Mouse (Mus musculus) intestine, embryonic 14.5 days (tissue): ENCODE data around the gene Mccc1. TPM values are rescaled to one million over a fixed set of nuclear protein-coding genes. Genes with fewer than 3 reads are reported as not detected.

Experiments
- ATAC-seq: fragments of 200-750 bp; cut with Nextera tagmentation; replicated peaks from 2 replicates; pipeline ENCODE4 v1.8.0; 2017; ENCODE audit warnings: low read depth, moderate number of reproducible peaks, moderate TSS enrichment, moderate library complexity; ENCODE audit not compliant: low FRiP score, low TSS enrichment
- DNase-seq: peaks from one replicate; pipeline ENCODE4 v3.0.0-alpha.2; 2018; ENCODE audit warnings: low spot score
- H3K27ac ChIP-seq: fragments of 300-500 bp; sonication (generic); 2 replicates; pipeline ENCODE4 v1.5.1; 2014; ENCODE audit warnings: low read depth, mild to moderate bottlenecking, control low read depth
- H3K27me3 ChIP-seq: fragments of 300-500 bp; sonication (generic); replicated peaks from 2 replicates; pipeline ENCODE4 v1.6.1; 2014; ENCODE audit warnings: low read length, control low read depth; ENCODE audit not compliant: control insufficient read depth, insufficient read depth
- H3K36me3 ChIP-seq: fragments of 300-500 bp; sonication (generic); 2 replicates; pipeline ENCODE4 v1.6.1; 2014; ENCODE audit warnings: low read length, control low read depth; ENCODE audit not compliant: control insufficient read depth, insufficient read depth
- H3K4me1 ChIP-seq: fragments of 300-500 bp; sonication (generic); replicated peaks from 2 replicates; pipeline ENCODE4 v1.6.1; 2014; ENCODE audit warnings: low read length, control low read depth, mixed read lengths; ENCODE audit not compliant: control insufficient read depth, insufficient read depth
- H3K4me2 ChIP-seq: fragments of 300-500 bp; sonication (generic); 2 replicates; pipeline ENCODE4 v1.6.1; 2014; ENCODE audit warnings: low read length
- H3K4me3 ChIP-seq: fragments of 300-500 bp; sonication (generic); 2 replicates; pipeline ENCODE4 v1.5.1; 2014; ENCODE audit warnings: low read depth, low read length, control low read depth, mixed read lengths
- H3K9ac ChIP-seq: fragments of 300-500 bp; sonication (generic); 2 replicates; pipeline ENCODE4 v1.6.1; 2014; ENCODE audit warnings: mild to moderate bottlenecking, low read length
- H3K9me3 ChIP-seq: fragments of 300-500 bp; sonication (generic); 2 replicates; pipeline ENCODE4 v1.6.1; 2016; ENCODE audit warnings: low read length, control low read depth; ENCODE audit not compliant: control insufficient read depth
- WGBS: fragments of 180-500 bp; shearing (Covaris S2); extraction: QIAGEN DNeasy Blood & Tissue Kit; methylation state at CpG from one replicate; pipeline ENCODE4 v1.1.7; 2014; 5-methylcytosine and 5-hydroxymethylcytosine counted together
- polyA plus RNA-seq: library from polyadenylated mRNA; unstranded; fragments of >200 nt; fragmentation: Nextera tagmentation; extraction: Ambion mirVana; gene quantifications from 2 replicates; pipeline ENCODE4 v1.2.1, GENCODE M21; 2014

Gene Mccc1
- polyA plus RNA-seq, 1 experiment from 2014 or later: 29.8 TPM

- Histone ChIP-seq H3K4me3 (no peak overlapping the region), H3K36me3 (peaks cover 73% of the 10 kb centered on the region), H3K27me3 (no peaks in the 10 kb centered on the region), H3K9ac (no peak overlapping the region), H3K4me1 (no peaks in the 10 kb centered on the region), H3K4me2 (no peak overlapping the region), H3K27ac (no peak overlapping the region), H3K9me3 (no peaks in the 10 kb centered on the region)
- WGBS: 92% methylated on average over 12 of the region's 12 CpGs
- ATAC-seq: no peak
- DNase-seq: no peak
These were observed 29.3 kb downstream of the Mccc1 start for GRCm38 (mm10) chr3:35971149-35971548.

- ATAC-seq: no peak
- H3K4me3 ChIP-seq: no peak overlapping the region
- no peak overlapping the region for H3K4me2 ChIP-seq
- 90% methylated on average over 4 of the region's 4 CpGs for WGBS
- peaks cover 69% of the 10 kb centered on the region for H3K36me3 ChIP-seq
- no peaks in the 10 kb centered on the region for H3K9me3 ChIP-seq
- H3K27ac ChIP-seq: no peak overlapping the region
- DNase-seq: no peak
- no peak overlapping the region for H3K9ac ChIP-seq
- H3K27me3 ChIP-seq: no peaks in the 10 kb centered on the region
- H3K4me1 ChIP-seq: no peaks in the 10 kb centered on the region
These were observed 30.0 kb downstream of the Mccc1 start for GRCm38 (mm10) chr3:35970441-35970840.

- Histone ChIP-seq H3K9ac (no peak overlapping the region), H3K27me3 (no peaks in the 10 kb centered on the region), H3K4me2 (no peak overlapping the region), H3K36me3 (peaks cover 57% of the 10 kb centered on the region), H3K4me3 (no peak overlapping the region), H3K27ac (no peak overlapping the region), H3K9me3 (no peaks in the 10 kb centered on the region), H3K4me1 (no peaks in the 10 kb centered on the region)
- no peak for DNase-seq
- ATAC-seq: no peak
- 91% methylated on average over 8 of the region's 8 CpGs for WGBS
These were observed 33.0 kb downstream of the Mccc1 start for GRCm38 (mm10) chr3:35967366-35967921.

GRCm38 (mm10) chr3:35966493-35966892 lies 34.0 kb downstream of the Mccc1 start:
- Histone ChIP-seq H3K4me3 (no peak overlapping the region), H3K4me2 (no peak overlapping the region), H3K27ac (no peak overlapping the region), H3K4me1 (no peaks in the 10 kb centered on the region), H3K9me3 (no peaks in the 10 kb centered on the region), H3K36me3 (peaks cover 55% of the 10 kb centered on the region), H3K9ac (no peak overlapping the region), H3K27me3 (no peaks in the 10 kb centered on the region)
- 96% methylated on average over 2 of the region's 2 CpGs for WGBS
- ATAC-seq: no peak
- no peak for DNase-seq

- DNase-seq (no peak), ATAC-seq (no peak)
- Histone ChIP-seq H3K4me2 (no peak overlapping the region), H3K4me1 (no peaks in the 10 kb centered on the region), H3K9me3 (no peaks in the 10 kb centered on the region), H3K4me3 (no peak overlapping the region), H3K36me3 (peaks cover 53% of the 10 kb centered on the region), H3K27me3 (no peaks in the 10 kb centered on the region), H3K9ac (no peak overlapping the region), H3K27ac (no peak overlapping the region)
- WGBS: 75% methylated on average over 4 of the region's 4 CpGs
These were observed 35.5 kb downstream of the Mccc1 start for GRCm38 (mm10) chr3:35964928-35965327.

- H3K36me3 ChIP-seq: peaks cover 59% of the 10 kb centered on the region
- no peak for ATAC-seq
These were observed 36.6 kb downstream of the Mccc1 start for GRCm38 (mm10) chr3:35963921-35964320.

GRCm38 (mm10) chr3:35963401-35963800 lies 37.1 kb downstream of the Mccc1 start:
- Histone ChIP-seq H3K4me1 (no peaks in the 10 kb centered on the region), H3K9ac (no peak overlapping the region), H3K4me2 (no peak overlapping the region), H3K27ac (no peak overlapping the region), H3K36me3 (peaks cover 54% of the 10 kb centered on the region), H3K27me3 (no peaks in the 10 kb centered on the region), H3K4me3 (no peak overlapping the region), H3K9me3 (no peaks in the 10 kb centered on the region)
- WGBS: 89% methylated on average over 4 of the region's 4 CpGs
- no peak for ATAC-seq
- DNase-seq: no peak

More at GRCm38 (mm10) chr3:35963921-35964320, 36.6 kb downstream of the Mccc1 start:
- no peaks in the 10 kb centered on the region for H3K27me3 ChIP-seq
- DNase-seq: no peak
- no peak overlapping the region for H3K9ac ChIP-seq
- H3K4me2 ChIP-seq: no peak overlapping the region
- no peaks in the 10 kb centered on the region for H3K9me3 ChIP-seq
- WGBS: 91% methylated on average over 5 of the region's 5 CpGs
- no peak overlapping the region for H3K4me3 ChIP-seq
- H3K27ac ChIP-seq: no peak overlapping the region
- no peaks in the 10 kb centered on the region for H3K4me1 ChIP-seq

GRCm38 (mm10) chr3:35962967-35963366 lies 37.5 kb downstream of the Mccc1 start:
- H3K9ac ChIP-seq: no peak overlapping the region
- no peaks in the 10 kb centered on the region for H3K9me3 ChIP-seq
- no peaks in the 10 kb centered on the region for H3K4me1 ChIP-seq
- H3K4me2 ChIP-seq: no peak overlapping the region
- DNase-seq: no peak
- H3K36me3 ChIP-seq: peaks cover 50% of the 10 kb centered on the region
- no peak overlapping the region for H3K4me3 ChIP-seq
- no peak for ATAC-seq
- whole genome bisulfite sequencing: 94% methylated on average over 5 of the region's 5 CpGs
- no peaks in the 10 kb centered on the region for H3K27me3 ChIP-seq
- H3K27ac ChIP-seq: no peak overlapping the region

- DNase-seq: no peak
- WGBS: 95% methylated on average over 3 of the region's 3 CpGs
These were observed 43.2 kb downstream of the Mccc1 start for GRCm38 (mm10) chr3:35957230-35957629.

More at GRCm38 (mm10) chr3:35957230-35957629, 43.2 kb downstream of the Mccc1 start:
- H3K4me2 ChIP-seq: no peak overlapping the region
- no peak overlapping the region for H3K9ac ChIP-seq
- ATAC-seq: no peak
- no peak overlapping the region for H3K4me3 ChIP-seq
- H3K36me3 ChIP-seq: peaks cover 19% of the 10 kb centered on the region
- H3K4me1 ChIP-seq: no peaks in the 10 kb centered on the region
- no peaks in the 10 kb centered on the region for H3K9me3 ChIP-seq
- no peak overlapping the region for H3K27ac ChIP-seq
- no peaks in the 10 kb centered on the region for H3K27me3 ChIP-seq
